7 mouse cellular contexts compared by ENCODE assay signal in the genomic region with DNA sequence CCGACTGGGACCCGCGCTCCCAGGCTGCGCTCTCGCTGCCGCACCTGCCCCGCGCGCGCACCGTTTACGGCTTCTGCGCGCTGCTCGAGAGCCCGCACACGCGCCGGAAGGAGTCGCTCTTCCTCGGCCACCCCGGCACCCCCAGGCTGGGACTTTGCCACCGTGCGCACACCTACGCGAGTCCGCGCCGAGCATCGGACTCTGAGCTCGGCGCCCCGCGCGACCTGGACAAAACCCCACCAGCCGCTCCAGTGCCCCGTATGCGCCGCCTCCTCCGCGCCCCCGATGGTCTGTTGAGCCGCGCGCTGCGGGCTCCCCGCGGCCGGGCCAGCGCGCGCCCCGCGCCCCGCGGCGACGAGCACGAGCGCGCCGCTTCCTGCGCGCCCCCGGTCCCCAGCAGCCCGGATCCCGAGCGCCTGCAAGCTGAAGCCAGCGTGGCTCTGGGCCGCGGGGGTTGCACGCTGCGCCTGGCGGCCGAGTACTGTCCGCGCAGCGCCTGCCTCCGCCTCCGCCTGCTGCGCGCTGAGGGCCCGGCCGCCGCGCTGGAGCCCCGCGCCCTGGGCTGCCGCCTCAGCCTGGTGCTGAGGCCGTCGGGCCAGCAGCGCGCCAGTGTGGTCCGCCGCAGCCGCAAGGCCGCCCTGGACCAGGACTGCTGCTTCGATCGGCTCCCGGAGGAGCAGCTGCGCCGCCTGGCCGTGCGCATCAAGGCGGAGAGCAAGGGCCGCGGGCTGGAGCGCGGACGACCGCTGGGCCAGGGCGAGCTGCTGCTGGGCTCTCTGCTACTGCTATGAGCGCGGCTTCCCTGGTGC. TPM values are rescaled to one million over a fixed set of nuclear protein-coding genes. Genes with fewer than 3 reads are reported as not detected.
A peak's percentile ranks its signal among the peaks of the same experiment; 100 is the strongest.
DNase-seq lines count a peak whose midpoint lies in the region; ATAC-seq and TF ChIP-seq lines count a peak whose summit lies in the region.
"Not testable (repeated sequence)": the region's sequence is repeated elsewhere in the genome, so short reads cannot be mapped to it uniquely, and the experiment has no call there.

No protein-coding gene starts in this region.

- not testable (repeated sequence) for TF ChIP-seq EP300 in heart, adult 2 months (IDR thresholded peaks at IDR 0.05; ENCODE audit: insufficient read depth, low read depth, low read length)

- intact Hi-C loops in heart, adult 2 months (cut with DNase I), result loop anchor here (2.0 to 5.0 kb wide), 3 partner anchors 48 to 213 kb away; no protein-coding TSS in a partner anchor
- intact Hi-C loops in left cerebral cortex, postnatal 25 days (cut with DNase I), result loop anchor here (2.0 to 5.0 kb wide), 3 partner anchors 43 to 212 kb away; no protein-coding TSS in a partner anchor

- peak overlapping the region; percentile 65 for H3K4me3 ChIP-seq in embryonic facial prominence, embryonic 15.5 days (replicated peaks)
- H3K4me3 ChIP-seq in heart, adult 2 months, result peak overlapping the region; percentile 44
- peak overlapping the region; percentile 62 for H3K4me3 ChIP-seq in intestine, embryonic 16.5 days (ENCODE audit: low read length)

- H3K4me2 ChIP-seq in embryonic facial prominence, embryonic 15.5 days (replicated peaks), result peak overlapping the region; percentile 99
- H3K4me2 ChIP-seq in intestine, embryonic 16.5 days (ENCODE audit: low read depth, low read length), result peak overlapping the region; percentile 95

- TF ChIP-seq CTCF in brain, embryonic 14.5 days (IDR thresholded peaks at IDR 0.05; ENCODE audit: borderline replicate concordance, extremely low read depth, insufficient read depth, insufficient read length); heart, adult 2 months (IDR thresholded peaks at IDR 0.05): not testable (repeated sequence)

- H3K79me2 ChIP-seq in heart, adult 2 months (replicated peaks; ENCODE audit: control insufficient read depth, insufficient read depth, low read length), result not testable (repeated sequence)

- DNase-seq in brain, embryonic 14.5 days (ENCODE audit: low read depth), result peak; percentile 78
- peak; percentile 67 to 68 for DNase-seq in heart, adult 2 months
- DNase-seq in left cerebral cortex, postnatal 25 days (ENCODE audit: low spot score in 2 of 2), result peak; percentile 75 to 81
- peak; percentile 35 for DNase-seq in lung, postnatal 36 days
- DNase-seq in right cerebral cortex, adult 18-20 months, result peak; percentile 81

- peak overlapping the region; percentile 35 for H3K9ac ChIP-seq in embryonic facial prominence, embryonic 15.5 days
- peak overlapping the region; percentile 59 for H3K9ac ChIP-seq in heart, adult 2 months (ENCODE audit: low read depth, low read length)
- H3K9ac ChIP-seq in intestine, embryonic 16.5 days (ENCODE audit: low read depth, low read length), result peak overlapping the region; percentile 57

- under 1% methylated on average over 114 of the region's 114 CpGs for WGBS in embryonic facial prominence, embryonic 15.5 days
- WGBS in heart, adult 2 months, result under 1% methylated on average over 114 of the region's 114 CpGs
- under 1% methylated on average over 81 of the region's 114 CpGs for WGBS in intestine, embryonic 16.5 days

- H3K4me1 ChIP-seq in embryonic facial prominence, embryonic 15.5 days, result peaks cover 14% of the 10 kb centered on the region
- H3K4me1 ChIP-seq in heart, adult 2 months (ENCODE audit: control insufficient read depth, insufficient read depth, low read length), result not testable (repeated sequence)
- H3K4me1 ChIP-seq in intestine, embryonic 16.5 days (ENCODE audit: control insufficient read depth, insufficient read depth, low read length), result peaks cover 12% of the 10 kb centered on the region

- peaks cover 36% of the 10 kb centered on the region for H3K27me3 ChIP-seq in embryonic facial prominence, embryonic 15.5 days
- H3K27me3 ChIP-seq in heart, adult 2 months (ENCODE audit: control insufficient read depth, insufficient read depth, low read length), result not testable (repeated sequence)
- H3K27me3 ChIP-seq in intestine, embryonic 16.5 days (replicated peaks; ENCODE audit: control insufficient read depth, insufficient read depth, low read length), result peaks cover 19% of the 10 kb centered on the region

- ATAC-seq in embryonic facial prominence, embryonic 15.5 days (ENCODE audit: insufficient number of reproducible peaks, low FRiP score, low TSS enrichment, low read depth), result peak; percentile 83
- ATAC-seq in intestine, embryonic 16.5 days, result peak; percentile 83

- not testable (repeated sequence) for H3K9me3 ChIP-seq in embryonic facial prominence, embryonic 15.5 days (replicated peaks); intestine, embryonic 16.5 days (ENCODE audit: control insufficient read depth, low read length)

- TF ChIP-seq POLR2A in brain, embryonic 14.5 days (IDR thresholded peaks at IDR 0.05; ENCODE audit: borderline replicate concordance, extremely low read depth, insufficient read depth, insufficient read length, poor library complexity, severe bottlenecking); heart, adult 2 months (IDR thresholded peaks at IDR 0.05; ENCODE audit: insufficient read depth, low read depth, low read length): not testable (repeated sequence)

- H3K36me3 ChIP-seq in embryonic facial prominence, embryonic 15.5 days; heart, adult 2 months (ENCODE audit: control insufficient read depth, insufficient read depth, low read length); intestine, embryonic 16.5 days (ENCODE audit: control insufficient read depth, insufficient read depth, low read length): not testable (repeated sequence)

- H3K27ac ChIP-seq in embryonic facial prominence, embryonic 15.5 days (replicated peaks); intestine, embryonic 16.5 days (ENCODE audit: low read length): not testable (repeated sequence)
- H3K27ac ChIP-seq in heart, adult 2 months, result peak overlapping the region; percentile 28

RNA-seq across cellular contexts. Expression of a gene that starts 0.9 kb away (rescaled TPM):
- 0.53 and 1.2 TPM in 2 replicates for polyA plus RNA-seq in brain, embryonic 14.5 days (2012; rRNA removed)
- polyA plus RNA-seq in embryonic facial prominence, embryonic 15.5 days (2015; fragmentation: Nextera tagmentation; extraction: Ambion mirVana), result 0.45 and 0.64 TPM in 2 replicates
- 1 to 10 TPM in 1 of 2 experiments, under 1 TPM in 1; 0.73 to 1.5 TPM for total RNA-seq in heart, adult 2 months (2021)
- polyA plus RNA-seq in heart, adult 2 months (2012; rRNA removed), result 0.53 and 1.0 TPM in 2 replicates
- polyA plus RNA-seq in intestine, embryonic 16.5 days (2015; fragmentation: Nextera tagmentation; extraction: Ambion mirVana), result 0.11 TPM in 1 of 2 replicates, not detected in the other
- total RNA-seq in left cerebral cortex, postnatal 25 days (2021), result 1 to 10 TPM; 2.3 to 5.6 TPM
